Mouse (Mus musculus) forebrain, postnatal 0 days (tissue): Measurements from ENCODE around the gene Slc25a13. TPM values are rescaled to one million over a fixed set of nuclear protein-coding genes. Genes with fewer than 3 reads are reported as not detected.

Source experiments
- ATAC-seq: fragments of 200-750 bp; cut with Nextera tagmentation; 2 replicates; pipeline ENCODE4 v1.8.0; 2017; ENCODE audit warnings: mild to moderate bottlenecking, moderate library complexity
- DNase-seq: peaks from one replicate; pipeline ENCODE4 v3.0.0-alpha.2; 2015
- H3K27ac ChIP-seq: fragments of 300-500 bp; sonication (generic); 2 replicates; pipeline ENCODE4 v1.5.1; 2014; ENCODE audit warnings: low read depth, mild to moderate bottlenecking, antibody characterized with exemption, low read length, moderate library complexity, mixed read lengths
- H3K27me3 ChIP-seq: fragments of 300-500 bp; sonication (generic); 2 replicates; pipeline ENCODE4 v1.6.1; 2014; ENCODE audit warnings: mild to moderate bottlenecking, low read length, mixed read lengths; ENCODE audit not compliant: insufficient read depth
- H3K36me3 ChIP-seq: fragments of 300-500 bp; sonication (generic); 2 replicates; pipeline ENCODE4 v1.6.1; 2014; ENCODE audit warnings: mild to moderate bottlenecking, moderate library complexity; ENCODE audit not compliant: insufficient read depth
- H3K4me1 ChIP-seq: fragments of 300-500 bp; sonication (generic); 2 replicates; pipeline ENCODE4 v1.6.1; 2014; ENCODE audit warnings: antibody characterized with exemption; ENCODE audit not compliant: insufficient read depth
- H3K4me2 ChIP-seq: fragments of 300-500 bp; sonication (generic); 2 replicates; pipeline ENCODE4 v1.6.1; 2014; ENCODE audit warnings: low read depth, mild to moderate bottlenecking, moderate library complexity
- H3K4me3 ChIP-seq: fragments of 300-500 bp; sonication (generic); 2 replicates; pipeline ENCODE4 v1.5.1; 2014; ENCODE audit warnings: low read depth, low read length, mixed read lengths
- H3K9ac ChIP-seq: fragments of 300-500 bp; sonication (generic); 2 replicates; pipeline ENCODE4 v1.6.1; 2014; ENCODE audit warnings: mild to moderate bottlenecking
- H3K9me3 ChIP-seq: fragments of 300-500 bp; sonication (generic); 2 replicates; pipeline ENCODE4 v1.6.1; 2016; ENCODE audit warnings: low read length
- CTCF ChIP-seq: sonication (generic); IDR thresholded peaks from 2 replicates; pipeline ENCODE4 v1.5.1; 2016; ENCODE audit warnings: antibody characterized with exemption, control low read depth, low read depth
- WGBS: fragments of 180-500 bp; shearing (Covaris S2); extraction: QIAGEN DNeasy Blood & Tissue Kit; methylation state at CpG from one replicate; pipeline ENCODE4 v1.1.7; 2014; 5-methylcytosine and 5-hydroxymethylcytosine counted together
- polyA plus RNA-seq: library from polyadenylated mRNA; unstranded; fragments of >200 nt; fragmentation: Nextera tagmentation; extraction: Ambion mirVana; gene quantifications from 2 replicates; pipeline ENCODE4 v1.2.1, GENCODE M21; 2015
- total RNA-seq: library from RNA; depleted of rRNA; stranded (reverse); fragments of >200 nt; gene quantifications from 2 replicates; pipeline ENCODE4 v1.2.3, GENCODE M21; 2014

The Slc25a13 gene
- total and polyA plus RNA-seq, 2 experiments from 2014 or later = 3.1 to 5.2 TPM

GRCm38 (mm10) chr6:6100892-6101480, 116.0 kb downstream of the Slc25a13 start:
- no peak overlapping the region for H3K4me2 ChIP-seq
- no peak for DNase-seq
- TF ChIP-seq CTCF = no peak
- H3K9me3 ChIP-seq = no peaks in the 10 kb centered on the region
- no peaks in the 10 kb centered on the region for H3K4me1 ChIP-seq
- 86% methylated on average over 9 of the region's 9 CpGs for WGBS
- no peak overlapping the region for H3K27ac ChIP-seq
- no peaks in the 10 kb centered on the region for H3K36me3 ChIP-seq
- H3K4me3 ChIP-seq = no peak overlapping the region
- no peaks in the 10 kb centered on the region for H3K27me3 ChIP-seq
- peak; percentile 5; the same call in 1 of the 2 replicates for ATAC-seq
- H3K9ac ChIP-seq = no peak overlapping the region

- H3K4me1 ChIP-seq = no peaks in the 10 kb centered on the region
- no peak overlapping the region for H3K9ac ChIP-seq
- H3K4me2 ChIP-seq = no peak overlapping the region
- DNase-seq = no peak
- no peaks in the 10 kb centered on the region for H3K27me3 ChIP-seq
- no peak for TF ChIP-seq CTCF
- no peak overlapping the region for H3K4me3 ChIP-seq
- ATAC-seq = no peak
- 85% methylated on average over 3 of the region's 3 CpGs for WGBS
- H3K9me3 ChIP-seq = no peaks in the 10 kb centered on the region
- H3K36me3 ChIP-seq = no peaks in the 10 kb centered on the region
- no peak overlapping the region for H3K27ac ChIP-seq
These were observed 123.0 kb downstream of the Slc25a13 start for GRCm38 (mm10) chr6:6093978-6094377.

- ATAC-seq = no peak
- Histone ChIP-seq H3K27me3 (no peaks in the 10 kb centered on the region), H3K4me1 (no peaks in the 10 kb centered on the region), H3K9me3 (no peaks in the 10 kb centered on the region), H3K9ac (no peak overlapping the region), H3K27ac (no peak overlapping the region), H3K4me2 (no peak overlapping the region), H3K4me3 (no peak overlapping the region), H3K36me3 (no peaks in the 10 kb centered on the region)
- 81% methylated on average over 3 of the region's 3 CpGs for WGBS
- no peak for TF ChIP-seq CTCF
- no peak for DNase-seq
These were observed 123.5 kb downstream of the Slc25a13 start for GRCm38 (mm10) chr6:6093522-6093921.

GRCm38 (mm10) chr6:6092497-6092896, 124.5 kb downstream of the Slc25a13 start:
- no peak overlapping the region for H3K27ac ChIP-seq
- 37% methylated on average over 10 of the region's 10 CpGs for WGBS
- ATAC-seq (no peak), DNase-seq (no peak)
- no peak overlapping the region for H3K9ac ChIP-seq
- H3K4me3 ChIP-seq = no peak overlapping the region
- no peak overlapping the region for H3K4me2 ChIP-seq
- no peaks in the 10 kb centered on the region for H3K9me3 ChIP-seq
- H3K27me3 ChIP-seq = no peaks in the 10 kb centered on the region
- H3K4me1 ChIP-seq = no peaks in the 10 kb centered on the region
- TF ChIP-seq CTCF = no peak
- H3K36me3 ChIP-seq = no peaks in the 10 kb centered on the region

GRCm38 (mm10) chr6:6091016-6091415, 126.0 kb downstream of the Slc25a13 start:
- no peak overlapping the region for H3K4me2 ChIP-seq
- H3K4me3 ChIP-seq = no peak overlapping the region
- DNase-seq = no peak
- H3K27me3 ChIP-seq = no peaks in the 10 kb centered on the region
- no peak for TF ChIP-seq CTCF
- H3K9ac ChIP-seq = no peak overlapping the region
- 75% methylated on average over 3 of the region's 3 CpGs for WGBS
- no peaks in the 10 kb centered on the region for H3K4me1 ChIP-seq
- ATAC-seq = no peak
- no peaks in the 10 kb centered on the region for H3K36me3 ChIP-seq
- H3K9me3 ChIP-seq = no peaks in the 10 kb centered on the region
- H3K27ac ChIP-seq = no peak overlapping the region

- Histone ChIP-seq H3K27me3 (no peaks in the 10 kb centered on the region), H3K4me1 (no peaks in the 10 kb centered on the region), H3K9ac (no peak overlapping the region), H3K36me3 (no peaks in the 10 kb centered on the region), H3K4me2 (no peak overlapping the region), H3K9me3 (no peaks in the 10 kb centered on the region), H3K27ac (no peak overlapping the region), H3K4me3 (no peak overlapping the region)
- TF ChIP-seq CTCF = no peak
- 35% methylated on average over 4 of the region's 4 CpGs for WGBS
- peak; percentile 42 for ATAC-seq
- peak; percentile 66 for DNase-seq
These were observed 128.8 kb downstream of the Slc25a13 start for GRCm38 (mm10) chr6:6088151-6088550.

- Histone ChIP-seq H3K9me3 (no peaks in the 10 kb centered on the region), H3K9ac (no peak overlapping the region), H3K36me3 (no peaks in the 10 kb centered on the region), H3K4me3 (no peak overlapping the region), H3K4me2 (no peak overlapping the region), H3K27ac (no peak overlapping the region), H3K27me3 (no peaks in the 10 kb centered on the region), H3K4me1 (no peaks in the 10 kb centered on the region)
- ATAC-seq (no peak), DNase-seq (no peak)
- WGBS = 38% methylated on average over 1 of the region's 1 CpGs
- no peak for TF ChIP-seq CTCF
These were observed 136.5 kb downstream of the Slc25a13 start for GRCm38 (mm10) chr6:6080484-6080883.
